Mouse (Mus musculus) myocyte (in vitro differentiated cells): ENCODE measurements at regions not wholly inside any gene's neighbourhood (a gene's known extent, or its start where the extent isn't known, plus 50 kb on each side); places are given as distances from the start of the nearest gene placed in this dataset.

ENCODE experiments used
- H3K27me3 ChIP-seq: one replicate; pipeline ENCODE4 v1.6.1; 2011; ENCODE audit not compliant: control insufficient read depth, insufficient read depth, insufficient read length
- H3K36me3 ChIP-seq: one replicate; pipeline ENCODE4 v1.6.1; 2011; ENCODE audit not compliant: control insufficient read depth, insufficient read depth
- H3K4me2 ChIP-seq: one replicate; pipeline ENCODE4 v1.6.1; 2011; ENCODE audit warnings: low read depth, control low read depth
- H3K4me3 ChIP-seq: one replicate; pipeline ENCODE4 v1.5.1; 2011; ENCODE audit warnings: mild to moderate bottlenecking, control low read depth, moderate library complexity
- H3K79me2 ChIP-seq: one replicate; pipeline ENCODE4 v1.6.1; 2011; ENCODE audit not compliant: control insufficient read depth, insufficient read depth
- H3ac ChIP-seq: one replicate; pipeline ENCODE4 v1.6.1; 2011; ENCODE audit not compliant: control insufficient read depth, insufficient read length
- CEBPB ChIP-seq: IDR thresholded peaks from 2 replicates; pipeline ENCODE4 v1.6.1; 2011; ENCODE audit warnings: mild to moderate bottlenecking, moderate library complexity; ENCODE audit not compliant: poor library complexity, insufficient read depth, severe bottlenecking
- E2F4 ChIP-seq: IDR thresholded peaks from one replicate; pipeline ENCODE4 v1.6.1; 2011; ENCODE audit warnings: mild to moderate bottlenecking, control low read depth, moderate library complexity; ENCODE audit not compliant: insufficient read depth
- MAX ChIP-seq: IDR thresholded peaks from one replicate; pipeline ENCODE4 v1.6.1; 2011; ENCODE audit warnings: low read depth, mild to moderate bottlenecking, control low read depth
- MYOD1 ChIP-seq, 3 experiments: IDR thresholded peaks; one replicate each; pipeline ENCODE4 v1.6.1; 2011; ENCODE audit warnings: control low read depth in 2 of 3, low read depth in 2 of 3, mild to moderate bottlenecking in 2 of 3, moderate library complexity in 1 of 3; ENCODE audit not compliant: insufficient read length in 2 of 3, control insufficient read depth in 1 of 3
- MYOG ChIP-seq, 3 experiments: IDR thresholded peaks; one replicate each; pipeline ENCODE4 v1.6.1; 2011; ENCODE audit warnings: control low read depth in 2 of 3, low read depth in 2 of 3, mild to moderate bottlenecking in 2 of 3; ENCODE audit not compliant: insufficient read length in 2 of 3, control insufficient read depth in 1 of 3, insufficient read depth in 1 of 3
- POLR2A ChIP-seq: IDR thresholded peaks from one replicate; pipeline ENCODE4 v1.6.1; 2011; ENCODE audit warnings: low read depth, mild to moderate bottlenecking, control low read depth, moderate library complexity; ENCODE audit not compliant: insufficient read length
- POLR2AphosphoS2 ChIP-seq: IDR thresholded peaks from one replicate; pipeline ENCODE4 v1.6.1; 2011; ENCODE audit warnings: low read depth, control low read depth; ENCODE audit not compliant: insufficient read length
- REST ChIP-seq: IDR thresholded peaks from one replicate; pipeline ENCODE4 v1.6.1; 2011; ENCODE audit warnings: mild to moderate bottlenecking, control low read depth, moderate library complexity; ENCODE audit not compliant: insufficient read depth, insufficient read length
- SRF ChIP-seq: IDR thresholded peaks from one replicate; pipeline ENCODE4 v1.6.1; 2011; ENCODE audit warnings: low read depth; ENCODE audit not compliant: control insufficient read depth, insufficient read length
- TCF12 ChIP-seq: IDR thresholded peaks from one replicate; pipeline ENCODE4 v1.6.1; 2011; ENCODE audit warnings: mild to moderate bottlenecking, control low read depth; ENCODE audit not compliant: poor library complexity, insufficient read depth, severe bottlenecking
- TCF3 ChIP-seq: IDR thresholded peaks from one replicate; pipeline ENCODE4 v1.6.1; 2011; ENCODE audit warnings: low read depth, control low read depth; ENCODE audit not compliant: insufficient read length
- USF1 ChIP-seq: IDR thresholded peaks from one replicate; pipeline ENCODE4 v1.6.1; 2011; ENCODE audit warnings: low read depth, mild to moderate bottlenecking, control low read depth, moderate library complexity

- TF ChIP-seq POLR2A: no peak
- no peak for TF ChIP-seq E2F4
- no peak for TF ChIP-seq MYOG (IDR thresholded peaks at IDR 0.05; ENCODE audit: control insufficient read depth in 1 of 3, insufficient read depth in 1 of 3, insufficient read length in 2 of 3, low read depth in 2 of 3)
- no peak for TF ChIP-seq MAX
- TF ChIP-seq CEBPB: no peak
- TF ChIP-seq REST: no peak
- no peak for TF ChIP-seq USF1
- TF ChIP-seq POLR2AphosphoS2: no peak
- TF ChIP-seq SRF: no peak
- no peak for TF ChIP-seq TCF12
- Histone ChIP-seq H3K79me2 (no peaks in the 10 kb centered on the region), H3K4me2 (no peak overlapping the region), H3ac (no peak overlapping the region), H3K36me3 (no peaks in the 10 kb centered on the region), H3K4me3 (no peak overlapping the region), H3K27me3 (no peaks in the 10 kb centered on the region)
Measured at GRCm38 (mm10) chr15:25546185-25546584, 76.1 kb upstream of the Myo10 start.

GRCm38 (mm10) chr15:25550269-25551054, 71.9 kb upstream of the Myo10 start:
- no peaks in the 10 kb centered on the region for H3K79me2 ChIP-seq
- TF ChIP-seq MAX: no peak
- TF ChIP-seq POLR2A: no peak
- no peak for TF ChIP-seq MYOD1 (IDR thresholded peaks at IDR 0.05; ENCODE audit: control insufficient read depth in 1 of 3, insufficient read length in 2 of 3, low read depth in 2 of 3)
- TF ChIP-seq CEBPB: no peak
- no peak for TF ChIP-seq USF1
- TF ChIP-seq REST: no peak
- TF ChIP-seq E2F4: no peak
- TF ChIP-seq POLR2AphosphoS2: no peak
- TF ChIP-seq SRF: no peak
- no peaks in the 10 kb centered on the region for H3K36me3 ChIP-seq
- no peak overlapping the region for H3K4me3 ChIP-seq
- no peak overlapping the region for H3K4me2 ChIP-seq
- no peaks in the 10 kb centered on the region for H3K27me3 ChIP-seq
- H3ac ChIP-seq: no peak overlapping the region

- Histone ChIP-seq H3K4me3 (no peak overlapping the region), H3K79me2 (no peaks in the 10 kb centered on the region), H3K4me2 (no peak overlapping the region), H3ac (no peak overlapping the region), H3K36me3 (no peaks in the 10 kb centered on the region), H3K27me3 (no peaks in the 10 kb centered on the region)
- TF ChIP-seq USF1 (no peak), CEBPB (no peak), TCF12 (no peak), TCF3 (no peak), MYOG (IDR thresholded peaks at IDR 0.05; ENCODE audit: control insufficient read depth in 1 of 3, insufficient read depth in 1 of 3, insufficient read length in 2 of 3, low read depth in 2 of 3) (no peak), SRF (no peak), REST (no peak), MAX (no peak), POLR2A (no peak), MYOD1 (IDR thresholded peaks at IDR 0.05; ENCODE audit: control insufficient read depth in 1 of 3, insufficient read length in 2 of 3, low read depth in 2 of 3) (no peak), POLR2AphosphoS2 (no peak), E2F4 (no peak)
Measured at GRCm38 (mm10) chr15:25554945-25555344, 67.4 kb upstream of the Myo10 start.

GRCm38 (mm10) chr15:25555852-25556251, 66.5 kb upstream of the Myo10 start:
- no peak overlapping the region for H3K4me3 ChIP-seq
- H3K27me3 ChIP-seq: no peaks in the 10 kb centered on the region
- no peaks in the 10 kb centered on the region for H3K36me3 ChIP-seq
- no peak for TF ChIP-seq POLR2AphosphoS2
- TF ChIP-seq E2F4: no peak
- TF ChIP-seq MYOG (IDR thresholded peaks at IDR 0.05; ENCODE audit: control insufficient read depth in 1 of 3, insufficient read depth in 1 of 3, insufficient read length in 2 of 3, low read depth in 2 of 3): no peak
- TF ChIP-seq POLR2A: no peak
- TF ChIP-seq USF1: no peak
- TF ChIP-seq TCF12: no peak
- TF ChIP-seq SRF: no peak
- no peak for TF ChIP-seq REST
- TF ChIP-seq CEBPB: no peak
- TF ChIP-seq MYOD1 (IDR thresholded peaks at IDR 0.05; ENCODE audit: control insufficient read depth in 1 of 3, insufficient read length in 2 of 3, low read depth in 2 of 3): no peak
- TF ChIP-seq TCF3: no peak
- no peak for TF ChIP-seq MAX
- H3K4me2 ChIP-seq: no peak overlapping the region
- no peak overlapping the region for H3ac ChIP-seq
- H3K79me2 ChIP-seq: no peaks in the 10 kb centered on the region

GRCm38 (mm10) chr15:25557566-25557965, 64.8 kb upstream of the Myo10 start:
- no peak for TF ChIP-seq TCF3
- TF ChIP-seq USF1: no peak
- TF ChIP-seq CEBPB: no peak
- TF ChIP-seq MYOG (IDR thresholded peaks at IDR 0.05; ENCODE audit: control insufficient read depth in 1 of 3, insufficient read depth in 1 of 3, insufficient read length in 2 of 3, low read depth in 2 of 3): no peak
- TF ChIP-seq POLR2AphosphoS2: no peak
- no peak for TF ChIP-seq TCF12
- TF ChIP-seq REST: no peak
- no peak for TF ChIP-seq SRF
- TF ChIP-seq E2F4: no peak
- no peak for TF ChIP-seq POLR2A
- no peak for TF ChIP-seq MAX
- TF ChIP-seq MYOD1 (IDR thresholded peaks at IDR 0.05; ENCODE audit: control insufficient read depth in 1 of 3, insufficient read length in 2 of 3, low read depth in 2 of 3): no peak
- H3K27me3 ChIP-seq: no peaks in the 10 kb centered on the region
- no peak overlapping the region for H3K4me3 ChIP-seq
- H3K4me2 ChIP-seq: no peak overlapping the region
- H3K79me2 ChIP-seq: no peaks in the 10 kb centered on the region
- no peaks in the 10 kb centered on the region for H3K36me3 ChIP-seq
- H3ac ChIP-seq: no peak overlapping the region
